25 mouse cellular contexts compared by ENCODE assay signal in genomic region chr16:27878950-27879349, GRCm38 (mm10).
DNase-seq lines count a peak whose midpoint lies in the region; ATAC-seq lines count a peak whose summit lies in the region.
"Had no signal": no experiment of that assay in that cellular context is flagged by ENCODE, and none has a peak within 500 bp of the region (broad histone marks: within the 10 kb centered on the region; RNA-seq: fewer than 3 reads in every experiment).

No protein-coding gene starts in this region.

- H3K9me3 ChIP-seq in forebrain, embryonic 16.5 days (ENCODE audit: control insufficient read depth, low read length): no peaks in the 10 kb centered on the region
- H3K9me3 ChIP-seq in forebrain, embryonic 12.5 days: no peaks in the 10 kb centered on the region
- no peaks in the 10 kb centered on the region for H3K9me3 ChIP-seq in midbrain, embryonic 11.5 days (ENCODE audit: control insufficient read depth, low read length)
- H3K9me3 ChIP-seq in midbrain, embryonic 13.5 days: no peaks in the 10 kb centered on the region
- no peaks in the 10 kb centered on the region for H3K9me3 ChIP-seq in limb, embryonic 12.5 days
- H3K9me3 ChIP-seq: heart, embryonic 10.5 days; heart, embryonic 15.5 days; hindbrain, embryonic 15.5 days; limb, embryonic 13.5 days; neural tube, embryonic 12.5 days had no signal

- H3K9ac ChIP-seq in forebrain, embryonic 16.5 days (replicated peaks; ENCODE audit: low read depth, low read length): no peak overlapping the region
- no peak overlapping the region for H3K9ac ChIP-seq in forebrain, embryonic 12.5 days
- no peak overlapping the region for H3K9ac ChIP-seq in midbrain, embryonic 11.5 days (ENCODE audit: low read length)
- no peak overlapping the region for H3K9ac ChIP-seq in midbrain, embryonic 13.5 days (replicated peaks)
- no peak overlapping the region for H3K9ac ChIP-seq in limb, embryonic 12.5 days (replicated peaks)
- H3K9ac ChIP-seq: heart, embryonic 15.5 days; hindbrain, embryonic 15.5 days; limb, embryonic 13.5 days; neural tube, embryonic 12.5 days had no signal

- ATAC-seq in forebrain, embryonic 16.5 days: peak; percentile 15; the same call in 1 of the 2 replicates
- ATAC-seq in forebrain, embryonic 12.5 days (ENCODE audit: low FRiP score): no peak
- ATAC-seq in midbrain, embryonic 11.5 days (ENCODE audit: low FRiP score): no peak
- no peak for ATAC-seq in midbrain, embryonic 13.5 days
- no peak for ATAC-seq in limb, embryonic 12.5 days (ENCODE audit: insufficient number of reproducible peaks, insufficient read depth, low FRiP score, low TSS enrichment, low read depth)
- ATAC-seq: inflammation-experienced regulatory T-cells, adult 6 months; midbrain, embryonic 16.5 days had no signal

- H3K27ac ChIP-seq in forebrain, embryonic 16.5 days (ENCODE audit: low read length): no peak overlapping the region
- no peak overlapping the region for H3K27ac ChIP-seq in forebrain, embryonic 12.5 days
- no peak overlapping the region for H3K27ac ChIP-seq in midbrain, embryonic 11.5 days (ENCODE audit: low read depth, low read length)
- no peak overlapping the region for H3K27ac ChIP-seq in midbrain, embryonic 13.5 days
- peak overlapping the region; percentile 29; the same call in 1 of the 2 replicates for H3K27ac ChIP-seq in limb, embryonic 12.5 days
- H3K27ac ChIP-seq: heart, embryonic 10.5 days; heart, embryonic 15.5 days; hindbrain, embryonic 15.5 days; limb, embryonic 13.5 days; neural tube, embryonic 12.5 days had no signal

- H3K36me3 ChIP-seq in forebrain, embryonic 16.5 days (ENCODE audit: control insufficient read depth, insufficient read depth): no peaks in the 10 kb centered on the region
- no peaks in the 10 kb centered on the region for H3K36me3 ChIP-seq in forebrain, embryonic 12.5 days (replicated peaks)
- H3K36me3 ChIP-seq in midbrain, embryonic 11.5 days (ENCODE audit: control insufficient read depth, insufficient read depth, low read length): no peaks in the 10 kb centered on the region
- H3K36me3 ChIP-seq in midbrain, embryonic 13.5 days: no peaks in the 10 kb centered on the region
- H3K36me3 ChIP-seq in limb, embryonic 12.5 days: no peaks in the 10 kb centered on the region
- H3K36me3 ChIP-seq: heart, embryonic 10.5 days; heart, embryonic 15.5 days; hindbrain, embryonic 15.5 days; limb, embryonic 13.5 days; neural tube, embryonic 12.5 days had no signal

- no peak overlapping the region for H3K4me2 ChIP-seq in forebrain, embryonic 16.5 days (ENCODE audit: low read length)
- no peak overlapping the region for H3K4me2 ChIP-seq in forebrain, embryonic 12.5 days
- no peak overlapping the region for H3K4me2 ChIP-seq in midbrain, embryonic 11.5 days
- no peak overlapping the region for H3K4me2 ChIP-seq in midbrain, embryonic 13.5 days (replicated peaks)
- H3K4me2 ChIP-seq in limb, embryonic 12.5 days: no peak overlapping the region
- H3K4me2 ChIP-seq: heart, embryonic 15.5 days; hindbrain, embryonic 15.5 days; limb, embryonic 13.5 days; liver, embryonic 11.5 days; neural tube, embryonic 12.5 days had no signal

- peaks cover 4% of the 10 kb centered on the region; the same call in 1 of the 2 replicates for H3K4me1 ChIP-seq in forebrain, embryonic 16.5 days (replicated peaks; ENCODE audit: control insufficient read depth, insufficient read depth, low read length)
- peaks cover 8% of the 10 kb centered on the region; the same call in 1 of the 2 replicates for H3K4me1 ChIP-seq in forebrain, embryonic 12.5 days
- 0 out of 2 replicates have a peak, but pooled peaks cover 2% of the 10 kb centered on the region for H3K4me1 ChIP-seq in midbrain, embryonic 11.5 days (ENCODE audit: control insufficient read depth, insufficient read depth, low read length)
- 0 out of 2 replicates have a peak, but pooled peaks cover 3% of the 10 kb centered on the region for H3K4me1 ChIP-seq in midbrain, embryonic 13.5 days (replicated peaks)
- peaks cover 4% of the 10 kb centered on the region; the same call in 1 of the 2 replicates for H3K4me1 ChIP-seq in limb, embryonic 12.5 days (replicated peaks)
- H3K4me1 ChIP-seq: heart, embryonic 10.5 days; heart, embryonic 15.5 days; hindbrain, embryonic 15.5 days; neural tube, embryonic 12.5 days had no signal

- H3K27me3 ChIP-seq in forebrain, embryonic 16.5 days (replicated peaks; ENCODE audit: control insufficient read depth, insufficient read depth, low read length): no peaks in the 10 kb centered on the region
- no peaks in the 10 kb centered on the region for H3K27me3 ChIP-seq in forebrain, embryonic 12.5 days
- no peaks in the 10 kb centered on the region for H3K27me3 ChIP-seq in midbrain, embryonic 11.5 days (ENCODE audit: control insufficient read depth, insufficient read depth, low read length)
- no peaks in the 10 kb centered on the region for H3K27me3 ChIP-seq in midbrain, embryonic 13.5 days
- no peaks in the 10 kb centered on the region for H3K27me3 ChIP-seq in limb, embryonic 12.5 days
- H3K27me3 ChIP-seq: heart, embryonic 15.5 days; hindbrain, embryonic 15.5 days; limb, embryonic 13.5 days; neural tube, embryonic 12.5 days had no signal

- peak; percentile 83 for DNase-seq in midbrain, embryonic 11.5 days (ENCODE audit: low spot score, missing footprints)
- peak; percentile 82 for DNase-seq in retina, postnatal 1 day
- no peak for DNase-seq in kidney, postnatal 36 days
- DNase-seq: adrenal gland, adult 8-10 months; B cell, adult 2 months; cerebellum, adult 8-10 months; cerebellum, postnatal 25 days; gastrocnemius, postnatal 14 days; kidney, adult 11 months; kidney, postnatal 14 days; lung, postnatal 4 days; thymus, postnatal 4 days had no signal

- WGBS in forebrain, embryonic 16.5 days: 32% methylated on average over 3 of the region's 3 CpGs
- 46% methylated on average over 3 of the region's 3 CpGs for WGBS in forebrain, embryonic 12.5 days
- WGBS in midbrain, embryonic 11.5 days: 61% methylated on average over 3 of the region's 3 CpGs
- 42% methylated on average over 3 of the region's 3 CpGs for WGBS in midbrain, embryonic 13.5 days
- 34% methylated on average over 3 of the region's 3 CpGs for WGBS in limb, embryonic 12.5 days

- H3K4me3 ChIP-seq in forebrain, embryonic 16.5 days (replicated peaks; ENCODE audit: low read length): no peak overlapping the region
- no peak overlapping the region for H3K4me3 ChIP-seq in forebrain, embryonic 12.5 days (replicated peaks)
- H3K4me3 ChIP-seq in midbrain, embryonic 11.5 days (ENCODE audit: low read depth, low read length): no peak overlapping the region
- no peak overlapping the region for H3K4me3 ChIP-seq in midbrain, embryonic 13.5 days (replicated peaks)
- H3K4me3 ChIP-seq in limb, embryonic 12.5 days (replicated peaks): no peak overlapping the region
- H3K4me3 ChIP-seq: erythroblast, embryonic 14.5 days; heart, embryonic 10.5 days; heart, embryonic 15.5 days; hindbrain, embryonic 15.5 days; limb, embryonic 13.5 days; neural tube, embryonic 12.5 days had no signal

Comparison
In these comparisons a context has a peak if more than half of its experiments do, and no peak if none do; other contexts are left out.
1. DNase-seq: peak in midbrain, embryonic 11.5 days (single experiment) and retina, postnatal 1 day (single experiment); none in kidney, postnatal 36 days (0 of 2).